Mouse (Mus musculus): ENCODE results near the gene Tbcel.

The Tbcel gene

GRCm38 (mm10) chr9:42507709-42508108 lies at the start of gene Tbcel:
TSS of gene Tbcel (minus strand) at chr9:42507809.
- DNase-seq (ENCODE audit: low read depth) = no peak

GRCm38 (mm10) chr9:42555186-42555585 lies 47.6 kb upstream of the Tbcel start:
- peak; percentile 80 for DNase-seq (ENCODE audit: low read depth)

- DNase-seq (ENCODE audit: low read depth) = peak; percentile 19
Observed at GRCm38 (mm10) chr9:42550116-42550515, 42.5 kb upstream of the Tbcel start.

- DNase-seq (ENCODE audit: low read depth) = no peak
Observed at GRCm38 (mm10) chr9:42548981-42549380, 41.4 kb upstream of the Tbcel start.

- DNase-seq (ENCODE audit: low read depth) = no peak
Observed at GRCm38 (mm10) chr9:42544521-42544920, 36.9 kb upstream of the Tbcel start.

GRCm38 (mm10) chr9:42533491-42533890 lies 25.9 kb upstream of the Tbcel start:
- no peak for DNase-seq (ENCODE audit: low read depth)

GRCm38 (mm10) chr9:42533041-42533440 lies 25.4 kb upstream of the Tbcel start:
- no peak for DNase-seq (ENCODE audit: low read depth)

- DNase-seq (ENCODE audit: low read depth) = no peak
Observed at GRCm38 (mm10) chr9:42531951-42532350, 24.3 kb upstream of the Tbcel start.

GRCm38 (mm10) chr9:42530221-42531152 lies 22.9 kb upstream of the Tbcel start:
- DNase-seq (ENCODE audit: low read depth) = no peak

- no peak for DNase-seq (ENCODE audit: low read depth)
Observed at GRCm38 (mm10) chr9:42520587-42521084, 13.0 kb upstream of the Tbcel start.

GRCm38 (mm10) chr9:42518163-42518562 lies 10.6 kb upstream of the Tbcel start:
- DNase-seq (ENCODE audit: low read depth) = no peak

GRCm38 (mm10) chr9:42513159-42513558 lies 5.5 kb upstream of the Tbcel start:
- DNase-seq (ENCODE audit: low read depth) = no peak

- DNase-seq (ENCODE audit: low read depth) = no peak
Observed at GRCm38 (mm10) chr9:42512312-42512711, 4.7 kb upstream of the Tbcel start.

GRCm38 (mm10) chr9:42508235-42508634 lies 626 bp upstream of the Tbcel start:
- DNase-seq (ENCODE audit: low read depth) = no peak

GRCm38 (mm10) chr9:42507022-42507421 lies 587 bp downstream of the Tbcel start:
- DNase-seq (ENCODE audit: low read depth) = no peak

- DNase-seq (ENCODE audit: low read depth) = no peak
Observed at GRCm38 (mm10) chr9:42504971-42505510, 2.6 kb downstream of the Tbcel start.

GRCm38 (mm10) chr9:42504559-42504958 lies 3.0 kb downstream of the Tbcel start:
- DNase-seq (ENCODE audit: low read depth) = no peak

- no peak for DNase-seq (ENCODE audit: low read depth)
Observed at GRCm38 (mm10) chr9:42503709-42504108, 3.9 kb downstream of the Tbcel start.

- DNase-seq (ENCODE audit: low read depth) = no peak
Observed at GRCm38 (mm10) chr9:42496296-42496695, 11.3 kb downstream of the Tbcel start.

- no peak for DNase-seq (ENCODE audit: low read depth)
Observed at GRCm38 (mm10) chr9:42491780-42492179, 15.8 kb downstream of the Tbcel start.

- no peak for DNase-seq (ENCODE audit: low read depth)
Observed at GRCm38 (mm10) chr9:42490589-42491382, 16.8 kb downstream of the Tbcel start.

- no peak for DNase-seq (ENCODE audit: low read depth)
Observed at GRCm38 (mm10) chr9:42488071-42488470, 19.5 kb downstream of the Tbcel start.

All from 416B (cell line).